Mouse (Mus musculus) B cell, adult (primary cell): ENCODE results near the gene Ddx3y. TPM values are rescaled to one million over a fixed set of nuclear protein-coding genes. Genes with fewer than 3 reads are reported as not detected.

ENCODE experiments used
- total RNA-seq: library from RNA; stranded (reverse); gene quantifications from 4 replicates; pipeline ENCODE4 v1.2.4, GENCODE M21; 2023; ENCODE audit not compliant: inconsistent age

Ddx3y gene
- not detected in 4 replicates for total RNA-seq

DNA sequence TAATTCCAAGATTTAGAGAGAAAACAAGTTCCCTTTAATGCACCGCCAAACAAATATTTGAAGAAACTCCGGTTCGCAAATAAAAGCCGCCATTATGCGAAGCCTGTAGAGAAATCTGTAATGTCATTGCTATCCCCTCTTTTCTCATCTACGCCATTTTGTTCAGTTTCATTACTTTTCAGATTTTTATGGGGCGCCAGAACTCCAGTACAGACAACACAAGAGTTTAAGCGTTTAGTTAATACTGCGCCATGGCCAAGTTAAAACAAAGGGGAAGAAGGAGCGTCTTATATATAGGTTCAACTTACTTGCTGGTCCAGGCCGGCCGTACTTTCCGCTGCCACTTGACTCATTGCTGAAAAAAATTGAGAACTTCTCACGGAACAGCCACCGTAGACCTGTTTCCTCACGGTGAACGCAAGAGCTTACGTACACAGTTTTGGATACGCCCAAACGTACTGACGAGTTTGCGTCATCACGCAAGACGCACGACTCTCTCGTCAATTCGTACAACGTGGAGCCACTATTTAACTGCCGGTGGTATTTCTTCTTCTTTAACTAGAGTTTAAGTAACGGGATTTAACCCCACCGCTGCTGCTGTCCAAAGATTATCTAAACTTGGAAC, at the start of gene Ddx3y:
Gene Ddx3y (minus strand): TSS at position 459 of the 625 bp plus-strand sequence.

GRCm38 (mm10) chrY:1245426-1245863, 41.0 kb downstream of the Ddx3y start, which contains the start of gene Uty:
Gene Uty, minus strand, starts transcription at chrY:1245759.

Other genes starting within 250 kb of the Ddx3y start
- 0.29 TPM in 1 of 4 replicates, not detected in the others for gene Uty, start 40.9 kb downstream of the Ddx3y start, total RNA-seq
- gene Usp9y, start 173.2 kb upstream of the Ddx3y start, total RNA-seq = not detected in 4 replicates